Mouse (Mus musculus): ENCODE data around the gene Robo3. TPM values are rescaled to one million over a fixed set of nuclear protein-coding genes. Genes with fewer than 3 reads are reported as not detected.

The Robo3 gene
- polyA plus RNA-seq, 1 experiment from 2014 or later: 65.0 TPM

GRCm38 (mm10) chr9:37421239-37421638, 11.8 kb downstream of the Robo3 start:
- H3K9ac ChIP-seq (replicated peaks): no peak overlapping the region
- peak; percentile 28; the same call in 1 of the 2 replicates for ATAC-seq (ENCODE audit: low FRiP score, low read depth)
- H3K4me2 ChIP-seq (replicated peaks): peak overlapping the region; percentile 47
- WGBS: 27% methylated on average over 12 of the region's 12 CpGs
- H3K4me1 ChIP-seq: peaks cover 7% of the 10 kb centered on the region; the same call in 1 of the 2 replicates
- H3K36me3 ChIP-seq: no peaks in the 10 kb centered on the region
- no peak overlapping the region for H3K27ac ChIP-seq (replicated peaks)
- H3K9me3 ChIP-seq: no peaks in the 10 kb centered on the region
- no peak overlapping the region for H3K4me3 ChIP-seq
- H3K27me3 ChIP-seq: peaks cover 48% of the 10 kb centered on the region

- peak; percentile 93 for ATAC-seq (ENCODE audit: low FRiP score, low read depth)
- Histone ChIP-seq H3K27me3 (peaks cover 47% of the 10 kb centered on the region), H3K9ac (replicated peaks) (peak overlapping the region; percentile 17; the same call in 1 of the 2 replicates), H3K36me3 (no peaks in the 10 kb centered on the region), H3K27ac (replicated peaks) (no peak overlapping the region), H3K9me3 (no peaks in the 10 kb centered on the region), H3K4me1 (peaks cover 7% of the 10 kb centered on the region; the same call in 1 of the 2 replicates), H3K4me2 (replicated peaks) (peak overlapping the region; percentile 47), H3K4me3 (peak overlapping the region; percentile 31)
- WGBS: under 1% methylated on average over 27 of the region's 27 CpGs
These were observed 12.4 kb downstream of the Robo3 start for GRCm38 (mm10) chr9:37420676-37421075.

- Histone ChIP-seq H3K36me3 (no peaks in the 10 kb centered on the region), H3K9me3 (no peaks in the 10 kb centered on the region), H3K4me2 (replicated peaks) (no peak overlapping the region), H3K4me3 (no peak overlapping the region), H3K9ac (replicated peaks) (no peak overlapping the region), H3K27ac (replicated peaks) (no peak overlapping the region), H3K27me3 (peaks cover 38% of the 10 kb centered on the region), H3K4me1 (peaks cover 7% of the 10 kb centered on the region; the same call in 1 of the 2 replicates)
- 87% methylated on average over 4 of the region's 4 CpGs for WGBS
- no peak for ATAC-seq (ENCODE audit: low FRiP score, low read depth)
These were observed 14.3 kb downstream of the Robo3 start for GRCm38 (mm10) chr9:37418791-37419190.

GRCm38 (mm10) chr9:37414666-37415065, 18.4 kb downstream of the Robo3 start:
- H3K9me3 ChIP-seq: no peaks in the 10 kb centered on the region
- H3K4me1 ChIP-seq: no peaks in the 10 kb centered on the region
- ATAC-seq (ENCODE audit: low FRiP score, low read depth): no peak
- no peak overlapping the region for H3K27ac ChIP-seq (replicated peaks)
- WGBS: 85% methylated on average over 3 of the region's 3 CpGs
- H3K9ac ChIP-seq (replicated peaks): no peak overlapping the region
- H3K27me3 ChIP-seq: peaks cover 13% of the 10 kb centered on the region
- no peak overlapping the region for H3K4me3 ChIP-seq
- no peak overlapping the region for H3K4me2 ChIP-seq (replicated peaks)
- H3K36me3 ChIP-seq: no peaks in the 10 kb centered on the region

- H3K4me1 ChIP-seq: 0 out of 2 replicates have a peak, but pooled peaks cover 2% of the 10 kb centered on the region
- H3K27ac ChIP-seq (replicated peaks): no peak overlapping the region
- WGBS: 56% methylated on average over 3 of the region's 3 CpGs
- no peak overlapping the region for H3K4me2 ChIP-seq (replicated peaks)
- H3K36me3 ChIP-seq: no peaks in the 10 kb centered on the region
- ATAC-seq (ENCODE audit: low FRiP score, low read depth): no peak
- peaks cover 2% of the 10 kb centered on the region for H3K27me3 ChIP-seq
- H3K9ac ChIP-seq (replicated peaks): no peak overlapping the region
- H3K9me3 ChIP-seq: no peaks in the 10 kb centered on the region
- H3K4me3 ChIP-seq: no peak overlapping the region
These were observed 20.1 kb downstream of the Robo3 start for GRCm38 (mm10) chr9:37412989-37413388.

GRCm38 (mm10) chr9:37409698-37410445, 23.2 kb downstream of the Robo3 start:
- 85% methylated on average over 8 of the region's 8 CpGs for WGBS
- ATAC-seq (ENCODE audit: low FRiP score, low read depth): no peak
- no peak overlapping the region for H3K4me3 ChIP-seq

GRCm38 (mm10) chr9:37407850-37408502, 25.1 kb downstream of the Robo3 start:
- H3K9ac ChIP-seq (replicated peaks): peak overlapping the region; percentile 24; the same call in 1 of the 2 replicates
- no peak overlapping the region for H3K27ac ChIP-seq (replicated peaks)
- ATAC-seq (ENCODE audit: low FRiP score, low read depth): peak; percentile 69
- peak overlapping the region; percentile 41 for H3K4me2 ChIP-seq (replicated peaks)
- 0 out of 2 replicates have a peak overlapping the region, but pooled peaks have one; percentile 9 for H3K4me3 ChIP-seq
- no peaks in the 10 kb centered on the region for H3K36me3 ChIP-seq
- peaks cover 11% of the 10 kb centered on the region for H3K27me3 ChIP-seq
- no peaks in the 10 kb centered on the region for H3K9me3 ChIP-seq
- WGBS: 15% methylated on average over 19 of the region's 19 CpGs
- 0 out of 2 replicates have a peak, but pooled peaks cover 5% of the 10 kb centered on the region for H3K4me1 ChIP-seq

More at GRCm38 (mm10) chr9:37409698-37410445, 23.2 kb downstream of the Robo3 start:
- Histone ChIP-seq H3K9me3 (no peaks in the 10 kb centered on the region), H3K36me3 (no peaks in the 10 kb centered on the region), H3K4me1 (0 out of 2 replicates have a peak, but pooled peaks cover 5% of the 10 kb centered on the region), H3K4me2 (replicated peaks) (no peak overlapping the region), H3K27ac (replicated peaks) (no peak overlapping the region), H3K9ac (replicated peaks) (no peak overlapping the region), H3K27me3 (peaks cover 11% of the 10 kb centered on the region)

- Histone ChIP-seq H3K27ac (replicated peaks) (no peak overlapping the region), H3K4me3 (no peak overlapping the region), H3K36me3 (no peaks in the 10 kb centered on the region), H3K4me2 (replicated peaks) (no peak overlapping the region), H3K9ac (replicated peaks) (no peak overlapping the region), H3K9me3 (no peaks in the 10 kb centered on the region), H3K27me3 (peaks cover 11% of the 10 kb centered on the region), H3K4me1 (0 out of 2 replicates have a peak, but pooled peaks cover 5% of the 10 kb centered on the region)
- 0% methylated on average over 1 of the region's 1 CpGs for WGBS
- peak; percentile 42; the same call in 1 of the 2 replicates for ATAC-seq (ENCODE audit: low FRiP score, low read depth)
These were observed 26.7 kb downstream of the Robo3 start for GRCm38 (mm10) chr9:37406372-37406771.

GRCm38 (mm10) chr9:37403011-37403410, 30.0 kb downstream of the Robo3 start:
- Histone ChIP-seq H3K9ac (replicated peaks) (no peak overlapping the region), H3K27me3 (peaks cover 9% of the 10 kb centered on the region), H3K4me3 (no peak overlapping the region), H3K4me1 (0 out of 2 replicates have a peak, but pooled peaks cover 3% of the 10 kb centered on the region), H3K27ac (replicated peaks) (no peak overlapping the region), H3K4me2 (replicated peaks) (no peak overlapping the region), H3K36me3 (no peaks in the 10 kb centered on the region), H3K9me3 (no peaks in the 10 kb centered on the region)
- ATAC-seq (ENCODE audit: low FRiP score, low read depth): no peak
- WGBS: 87% methylated on average over 7 of the region's 7 CpGs

GRCm38 (mm10) chr9:37402501-37402900, 30.5 kb downstream of the Robo3 start:
- Histone ChIP-seq H3K36me3 (no peaks in the 10 kb centered on the region), H3K4me2 (replicated peaks) (no peak overlapping the region), H3K9me3 (no peaks in the 10 kb centered on the region), H3K9ac (replicated peaks) (no peak overlapping the region), H3K27me3 (peaks cover 5% of the 10 kb centered on the region; the same call in 1 of the 2 replicates), H3K4me1 (no peaks in the 10 kb centered on the region), H3K4me3 (no peak overlapping the region), H3K27ac (replicated peaks) (no peak overlapping the region)
- WGBS: 92% methylated on average over 7 of the region's 7 CpGs
- no peak for ATAC-seq (ENCODE audit: low FRiP score, low read depth)

- no peak within 1 kb of the TSS for H3K9ac ChIP-seq (replicated peaks)
- H3K9me3 ChIP-seq: no peaks in the 10 kb centered on the region
- no peak for ATAC-seq (ENCODE audit: low FRiP score, low read depth)
- peaks cover 2% of the 10 kb centered on the region; the same call in 1 of the 2 replicates for H3K27me3 ChIP-seq
- no peaks in the 10 kb centered on the region for H3K4me1 ChIP-seq
- no peak within 1 kb of the TSS for H3K4me3 ChIP-seq
- WGBS: 19% methylated on average over 7 of the region's 7 CpGs
- no peak within 1 kb of the TSS for H3K4me2 ChIP-seq (replicated peaks)
- H3K27ac ChIP-seq (replicated peaks): no peak within 1 kb of the TSS
- H3K36me3 ChIP-seq: no peaks in the 10 kb centered on the region
These were observed 31.2 kb downstream of the Robo3 start, which contains the start of gene Robo4 for GRCm38 (mm10) chr9:37401802-37402201. TSS of gene Robo4 (plus strand) at chr9:37401897.

GRCm38 (mm10) chr9:37400585-37400984, 32.5 kb downstream of the Robo3 start:
- Histone ChIP-seq H3K9ac (replicated peaks) (no peak overlapping the region), H3K4me2 (replicated peaks) (no peak overlapping the region), H3K27me3 (no peaks in the 10 kb centered on the region), H3K27ac (replicated peaks) (no peak overlapping the region), H3K9me3 (no peaks in the 10 kb centered on the region), H3K4me1 (no peaks in the 10 kb centered on the region), H3K4me3 (no peak overlapping the region), H3K36me3 (no peaks in the 10 kb centered on the region)
- 47% methylated on average over 2 of the region's 2 CpGs for WGBS
- ATAC-seq (ENCODE audit: low FRiP score, low read depth): no peak

Measured in midbrain, embryonic 12.5 days (tissue).